Mouse (Mus musculus) hindbrain, embryonic 12.5 days (tissue): Measurements from ENCODE around the gene Nkx1-2. TPM values are rescaled to one million over a fixed set of nuclear protein-coding genes. Genes with fewer than 3 reads are reported as not detected.

ENCODE experiments used
- ATAC-seq: fragments of 200-750 bp; cut with Nextera tagmentation; 2 replicates; pipeline ENCODE4 v1.8.0; 2017; ENCODE audit warnings: moderate TSS enrichment; ENCODE audit not compliant: low FRiP score
- H3K27ac ChIP-seq: fragments of 300-500 bp; sonication (generic); 2 replicates; pipeline ENCODE4 v1.5.1; 2016; ENCODE audit warnings: mild to moderate bottlenecking
- H3K27me3 ChIP-seq: fragments of 300-500 bp; sonication (generic); 2 replicates; pipeline ENCODE4 v1.6.1; 2016; ENCODE audit warnings: mild to moderate bottlenecking
- H3K36me3 ChIP-seq: fragments of 300-500 bp; sonication (generic); 2 replicates; pipeline ENCODE4 v1.6.1; 2016; ENCODE audit warnings: mild to moderate bottlenecking
- H3K4me1 ChIP-seq: fragments of 300-500 bp; sonication (generic); 2 replicates; pipeline ENCODE4 v1.6.1; 2016
- H3K4me2 ChIP-seq: fragments of 300-500 bp; sonication (generic); replicated peaks from 2 replicates; pipeline ENCODE4 v1.6.1; 2016; ENCODE audit warnings: mild to moderate bottlenecking
- H3K4me3 ChIP-seq: fragments of 300-500 bp; sonication (generic); 2 replicates; pipeline ENCODE4 v1.5.1; 2016; ENCODE audit warnings: mild to moderate bottlenecking
- H3K9ac ChIP-seq: fragments of 300-500 bp; sonication (generic); 2 replicates; pipeline ENCODE4 v1.6.1; 2016; ENCODE audit warnings: mild to moderate bottlenecking, moderate library complexity
- H3K9me3 ChIP-seq: fragments of 300-500 bp; sonication (generic); replicated peaks from 2 replicates; pipeline ENCODE4 v1.6.1; 2016; ENCODE audit warnings: mild to moderate bottlenecking
- WGBS: fragments of 180-500 bp; shearing (Covaris S2); methylation state at CpG from one replicate; pipeline ENCODE4 v1.1.7; 2016; 5-methylcytosine and 5-hydroxymethylcytosine counted together
- polyA plus RNA-seq: library from polyadenylated mRNA; unstranded; fragments of >200 nt; fragmentation: Nextera tagmentation; extraction: Ambion mirVana; gene quantifications from 2 replicates; pipeline ENCODE4 v1.2.1, GENCODE M21; 2016

The Nkx1-2 gene
- polyA plus RNA-seq, 1 experiment from 2014 or later, result 6.4 TPM

GRCm38 (mm10) chr7:132576116-132576650 lies 23.3 kb downstream of the Nkx1-2 start, which contains the start of gene Oat:
Gene Oat (minus strand): TSS chr7:132576398.
- Histone ChIP-seq H3K9me3 (no peaks in the 10 kb centered on the region; the same call in 1 of the 2 replicates), H3K27me3 (peaks cover 12% of the 10 kb centered on the region), H3K27ac (peak within 1 kb of the TSS; percentile 77), H3K4me1 (peaks cover 21% of the 10 kb centered on the region), H3K4me2 (peak within 1 kb of the TSS; percentile 60), H3K4me3 (peak within 1 kb of the TSS; percentile 56), H3K9ac (peak within 1 kb of the TSS; percentile 61), H3K36me3 (no peaks in the 10 kb centered on the region)
- under 1% methylated on average over 49 of the region's 49 CpGs for WGBS
- peak; percentile 97 for ATAC-seq

GRCm38 (mm10) chr7:132575623-132576022 lies 23.8 kb downstream of the Nkx1-2 start:
- H3K36me3 ChIP-seq, result no peaks in the 10 kb centered on the region
- H3K9ac ChIP-seq, result peak overlapping the region; percentile 61
- H3K4me1 ChIP-seq, result peaks cover 21% of the 10 kb centered on the region
- peak; percentile 85 for ATAC-seq
- peak overlapping the region; percentile 77 for H3K27ac ChIP-seq
- peak overlapping the region; percentile 56 for H3K4me3 ChIP-seq
- no peaks in the 10 kb centered on the region; the same call in 1 of the 2 replicates for H3K9me3 ChIP-seq
- under 1% methylated on average over 13 of the region's 13 CpGs for WGBS
- H3K27me3 ChIP-seq, result peaks cover 12% of the 10 kb centered on the region
- H3K4me2 ChIP-seq, result peak overlapping the region; percentile 60

- Histone ChIP-seq H3K9me3 (no peaks in the 10 kb centered on the region; the same call in 1 of the 2 replicates), H3K9ac (no peak overlapping the region), H3K27me3 (peaks cover 12% of the 10 kb centered on the region), H3K27ac (no peak overlapping the region), H3K36me3 (no peaks in the 10 kb centered on the region), H3K4me1 (peaks cover 21% of the 10 kb centered on the region), H3K4me3 (no peak overlapping the region), H3K4me2 (no peak overlapping the region)
- no peak for ATAC-seq
- WGBS, result 85% methylated on average over 5 of the region's 5 CpGs
Measured at GRCm38 (mm10) chr7:132574646-132575045, 24.8 kb downstream of the Nkx1-2 start.

- no peak overlapping the region for H3K4me3 ChIP-seq
- peaks cover 6% of the 10 kb centered on the region; the same call in 1 of the 2 replicates for H3K36me3 ChIP-seq
- no peak overlapping the region for H3K4me2 ChIP-seq
- peaks cover 9% of the 10 kb centered on the region for H3K27me3 ChIP-seq
- H3K9ac ChIP-seq, result no peak overlapping the region
- peaks cover 21% of the 10 kb centered on the region for H3K4me1 ChIP-seq
- ATAC-seq, result no peak
- H3K9me3 ChIP-seq, result no peaks in the 10 kb centered on the region
- H3K27ac ChIP-seq, result peak overlapping the region; percentile 61
- 41% methylated on average over 6 of the region's 6 CpGs for WGBS
Measured at GRCm38 (mm10) chr7:132573205-132573604, 26.2 kb downstream of the Nkx1-2 start.

DNA sequence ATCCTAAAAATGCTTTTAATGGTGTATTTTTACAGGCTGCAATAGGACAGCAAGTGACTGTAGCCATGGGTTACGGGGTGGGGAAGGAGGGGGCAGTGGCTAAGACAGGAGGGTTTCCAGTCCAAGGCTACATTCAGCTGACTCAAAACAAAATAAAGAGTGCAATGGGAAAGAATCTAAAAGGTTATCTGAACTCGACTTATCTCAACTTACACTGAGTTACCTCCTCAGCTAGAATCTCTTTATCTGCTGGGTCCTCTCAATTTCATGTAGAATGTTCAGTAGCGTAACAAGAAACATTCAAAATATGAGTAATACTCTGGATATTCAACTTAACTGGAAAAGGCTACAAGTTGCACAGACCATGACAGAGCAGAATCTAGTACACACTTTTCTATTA lies 26.7 kb downstream of the Nkx1-2 start:
- ATAC-seq, result no peak
- Histone ChIP-seq H3K4me1 (peaks cover 21% of the 10 kb centered on the region), H3K4me2 (no peak overlapping the region), H3K4me3 (no peak overlapping the region), H3K27me3 (peaks cover 8% of the 10 kb centered on the region), H3K36me3 (peaks cover 11% of the 10 kb centered on the region; the same call in 1 of the 2 replicates), H3K9ac (no peak overlapping the region), H3K9me3 (no peaks in the 10 kb centered on the region), H3K27ac (peak overlapping the region; percentile 61; the same call in 1 of the 2 replicates)
- 65% methylated on average over 3 of the region's 3 CpGs for WGBS

GRCm38 (mm10) chr7:132571481-132571880 lies 28.0 kb downstream of the Nkx1-2 start:
- Histone ChIP-seq H3K27me3 (no peaks in the 10 kb centered on the region), H3K9ac (no peak overlapping the region), H3K4me2 (no peak overlapping the region), H3K4me3 (no peak overlapping the region), H3K9me3 (no peaks in the 10 kb centered on the region), H3K36me3 (peaks cover 11% of the 10 kb centered on the region; the same call in 1 of the 2 replicates), H3K4me1 (peaks cover 19% of the 10 kb centered on the region), H3K27ac (no peak overlapping the region)
- ATAC-seq, result no peak
- WGBS, result 87% methylated on average over 8 of the region's 8 CpGs

DNA sequence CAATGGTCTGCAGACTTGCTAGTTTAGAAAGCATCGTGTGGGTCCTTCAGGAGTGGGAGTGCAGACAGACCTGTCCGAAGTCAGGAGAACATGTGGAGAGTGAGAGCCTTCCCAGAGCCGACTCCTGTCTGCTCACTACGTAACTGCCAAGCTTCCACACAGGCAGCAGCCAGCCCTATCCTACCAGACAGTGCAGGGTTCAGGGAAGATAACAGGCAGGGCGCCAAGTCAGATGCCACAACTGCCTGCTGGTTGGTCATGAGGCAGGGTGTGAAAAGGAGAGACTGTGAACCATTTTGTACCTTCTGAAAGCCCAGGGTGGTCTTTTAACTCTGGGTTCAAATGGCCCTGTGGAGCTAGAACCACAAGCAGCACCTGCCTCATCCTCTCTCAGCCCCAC lies 29.4 kb downstream of the Nkx1-2 start:
- no peak overlapping the region for H3K27ac ChIP-seq
- peaks cover 15% of the 10 kb centered on the region; the same call in 1 of the 2 replicates for H3K36me3 ChIP-seq
- H3K4me3 ChIP-seq, result no peak overlapping the region
- 82% methylated on average over 5 of the region's 5 CpGs for WGBS
- peaks cover 11% of the 10 kb centered on the region for H3K4me1 ChIP-seq
- H3K9me3 ChIP-seq, result no peaks in the 10 kb centered on the region
- no peak overlapping the region for H3K9ac ChIP-seq
- no peaks in the 10 kb centered on the region for H3K27me3 ChIP-seq
- no peak overlapping the region for H3K4me2 ChIP-seq
- no peak for ATAC-seq

GRCm38 (mm10) chr7:132568817-132569216 lies 30.6 kb downstream of the Nkx1-2 start:
- H3K9ac ChIP-seq, result no peak overlapping the region
- H3K36me3 ChIP-seq, result peaks cover 23% of the 10 kb centered on the region
- no peak overlapping the region for H3K4me3 ChIP-seq
- no peaks in the 10 kb centered on the region for H3K27me3 ChIP-seq
- peaks cover 9% of the 10 kb centered on the region for H3K4me1 ChIP-seq
- H3K27ac ChIP-seq, result no peak overlapping the region
- ATAC-seq, result no peak
- no peak overlapping the region for H3K4me2 ChIP-seq
- no peaks in the 10 kb centered on the region for H3K9me3 ChIP-seq
- WGBS, result 94% methylated on average over 6 of the region's 6 CpGs

GRCm38 (mm10) chr7:132565831-132566230 lies 33.6 kb downstream of the Nkx1-2 start:
- Histone ChIP-seq H3K9me3 (no peaks in the 10 kb centered on the region), H3K4me1 (no peaks in the 10 kb centered on the region), H3K9ac (no peak overlapping the region), H3K4me2 (no peak overlapping the region), H3K27ac (no peak overlapping the region), H3K36me3 (peaks cover 53% of the 10 kb centered on the region), H3K4me3 (no peak overlapping the region), H3K27me3 (no peaks in the 10 kb centered on the region)
- WGBS, result 67% methylated on average over 1 of the region's 1 CpGs
- ATAC-seq, result no peak

- no peaks in the 10 kb centered on the region for H3K9me3 ChIP-seq
- 57% methylated on average over 3 of the region's 3 CpGs for WGBS
Measured at GRCm38 (mm10) chr7:132559138-132559766, 40.2 kb downstream of the Nkx1-2 start.

DNA sequence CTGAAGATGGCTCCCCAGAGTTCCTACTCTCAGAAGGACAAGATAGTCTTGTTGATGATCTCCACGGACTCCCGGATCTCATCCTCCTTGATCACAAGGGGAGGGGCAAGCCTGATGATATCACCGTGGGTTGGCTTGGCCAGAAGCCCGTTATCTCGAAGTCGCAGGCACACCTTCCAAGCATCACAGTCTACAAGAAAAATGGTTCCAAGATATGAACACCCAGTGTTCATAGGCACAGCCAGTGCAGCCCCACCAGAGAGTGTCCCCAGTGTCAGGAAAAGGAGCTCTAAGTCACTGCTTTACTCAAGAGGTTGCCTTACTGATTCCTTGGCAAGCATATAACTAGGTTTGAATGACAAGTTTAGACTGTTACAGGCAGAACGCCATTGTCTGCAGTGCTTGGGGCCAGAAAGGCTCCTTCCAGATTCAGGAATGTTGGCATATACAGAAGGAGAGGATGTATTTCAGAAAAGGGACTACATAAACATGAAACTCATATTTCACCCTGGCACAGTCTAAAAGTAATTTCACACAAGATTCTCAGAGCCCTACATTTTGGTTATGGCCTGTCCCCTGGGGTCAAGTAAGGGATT lies 41.2 kb downstream of the Nkx1-2 start:
- Histone ChIP-seq H3K27me3 (no peaks in the 10 kb centered on the region), H3K36me3 (peaks cover 59% of the 10 kb centered on the region)

More at GRCm38 (mm10) chr7:132559138-132559766, 40.2 kb downstream of the Nkx1-2 start:
- no peak overlapping the region for H3K4me3 ChIP-seq
- no peak for ATAC-seq
- no peak overlapping the region for H3K9ac ChIP-seq
- no peaks in the 10 kb centered on the region for H3K27me3 ChIP-seq
- no peak overlapping the region for H3K4me2 ChIP-seq
- H3K4me1 ChIP-seq, result no peaks in the 10 kb centered on the region
- peaks cover 69% of the 10 kb centered on the region for H3K36me3 ChIP-seq
- H3K27ac ChIP-seq, result no peak overlapping the region

DNA sequence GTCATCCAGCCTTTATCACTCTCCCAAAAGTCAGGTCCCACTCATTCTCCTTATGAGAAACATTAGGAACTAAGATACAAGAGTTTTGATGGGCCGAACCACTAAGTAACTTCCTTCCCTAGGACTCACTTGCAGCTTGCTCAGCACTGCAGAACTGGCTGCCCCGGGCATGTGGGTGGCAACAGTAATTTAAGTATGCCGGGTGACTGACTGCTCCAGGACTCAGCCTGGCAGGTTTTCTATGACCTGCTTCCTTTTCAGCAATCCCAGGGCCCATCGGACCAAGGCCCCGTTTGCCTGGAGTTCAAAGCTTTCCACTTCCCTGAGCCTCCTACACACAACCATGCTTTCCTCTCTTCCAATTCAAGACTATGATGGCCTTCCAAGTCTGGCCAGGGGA lies 42.9 kb downstream of the Nkx1-2 start:
- H3K27me3 ChIP-seq, result no peaks in the 10 kb centered on the region
- H3K4me2 ChIP-seq, result no peak overlapping the region
- H3K4me1 ChIP-seq, result no peaks in the 10 kb centered on the region
- ATAC-seq, result no peak
- H3K9me3 ChIP-seq, result no peaks in the 10 kb centered on the region
- no peak overlapping the region for H3K27ac ChIP-seq
- H3K9ac ChIP-seq, result no peak overlapping the region
- WGBS, result 92% methylated on average over 5 of the region's 5 CpGs
- H3K36me3 ChIP-seq, result peaks cover 42% of the 10 kb centered on the region
- H3K4me3 ChIP-seq, result no peak overlapping the region

More for the DNA sequence above, 41.2 kb downstream of the Nkx1-2 start:
- Histone ChIP-seq H3K9me3 (no peaks in the 10 kb centered on the region), H3K4me2 (no peak overlapping the region), H3K27ac (no peak overlapping the region), H3K9ac (no peak overlapping the region), H3K4me3 (no peak overlapping the region), H3K4me1 (no peaks in the 10 kb centered on the region)
- no peak for ATAC-seq
- WGBS, result 90% methylated on average over 7 of the region's 7 CpGs
